Mouse (Mus musculus) frontal cortex, postnatal 25 days (tissue): ENCODE results near the gene Polg.

Experiments
- DNase-seq, 2 experiments: peaks; one replicate each; pipeline ENCODE4 v3.0.0; 2022; ENCODE audit warnings: low spot score in 2 of 2

The Polg gene

GRCm38 (mm10) chr7:79465461-79466044 lies 609 bp downstream of the Polg start:
- peak; percentile 23 to 34 for DNase-seq

GRCm38 (mm10) chr7:79464776-79465420 lies 1.3 kb downstream of the Polg start:
- no peak for DNase-seq

GRCm38 (mm10) chr7:79463376-79464077 lies 2.6 kb downstream of the Polg start:
- no peak for DNase-seq

- DNase-seq: no peak
Observed at GRCm38 (mm10) chr7:79461721-79462120, 4.4 kb downstream of the Polg start.

- no peak for DNase-seq
Observed at GRCm38 (mm10) chr7:79447486-79447885, 18.7 kb downstream of the Polg start.

- no peak for DNase-seq
Observed at GRCm38 (mm10) chr7:79447048-79447447, 19.1 kb downstream of the Polg start.

GRCm38 (mm10) chr7:79440035-79440434 lies 26.1 kb downstream of the Polg start:
- DNase-seq: no peak

- no peak for DNase-seq
Observed at GRCm38 (mm10) chr7:79428243-79428642, 37.9 kb downstream of the Polg start.

- DNase-seq: no peak
Observed at GRCm38 (mm10) chr7:79425804-79426203, 40.4 kb downstream of the Polg start.

GRCm38 (mm10) chr7:79422876-79423275 lies 43.3 kb downstream of the Polg start:
- DNase-seq: no peak

GRCm38 (mm10) chr7:79419950-79420349 lies 46.2 kb downstream of the Polg start:
- DNase-seq: no peak

- no peak for DNase-seq
Observed at GRCm38 (mm10) chr7:79414449-79415375, 51.5 kb downstream of the Polg start.

GRCm38 (mm10) chr7:79400296-79400695 lies 65.9 kb downstream of the Polg start:
- no peak for DNase-seq

- no peak for DNase-seq
Observed at GRCm38 (mm10) chr7:79398971-79399370, 67.2 kb downstream of the Polg start.

GRCm38 (mm10) chr7:79398426-79398825 lies 67.7 kb downstream of the Polg start:
- no peak for DNase-seq

GRCm38 (mm10) chr7:79397446-79397963 lies 68.7 kb downstream of the Polg start:
- no peak for DNase-seq
